Mouse (Mus musculus) bone marrow, adult 2 months (tissue): Measurements from ENCODE around the gene Stx16.

Experiments
- CTCF ChIP-seq: fragments of 200-500 bp; IDR thresholded peaks from 2 replicates; pipeline ENCODE4 v1.5.1; 2011; ENCODE audit warnings: low read length, control low read depth; ENCODE audit not compliant: control insufficient read depth, insufficient read depth
- POLR2A ChIP-seq: fragments of 200-500 bp; IDR thresholded peaks from 2 replicates; pipeline ENCODE4 v1.6.1; 2011; ENCODE audit warnings: low read depth, mild to moderate bottlenecking, control low read depth, low read length, borderline replicate concordance; ENCODE audit not compliant: control insufficient read depth

DNA sequence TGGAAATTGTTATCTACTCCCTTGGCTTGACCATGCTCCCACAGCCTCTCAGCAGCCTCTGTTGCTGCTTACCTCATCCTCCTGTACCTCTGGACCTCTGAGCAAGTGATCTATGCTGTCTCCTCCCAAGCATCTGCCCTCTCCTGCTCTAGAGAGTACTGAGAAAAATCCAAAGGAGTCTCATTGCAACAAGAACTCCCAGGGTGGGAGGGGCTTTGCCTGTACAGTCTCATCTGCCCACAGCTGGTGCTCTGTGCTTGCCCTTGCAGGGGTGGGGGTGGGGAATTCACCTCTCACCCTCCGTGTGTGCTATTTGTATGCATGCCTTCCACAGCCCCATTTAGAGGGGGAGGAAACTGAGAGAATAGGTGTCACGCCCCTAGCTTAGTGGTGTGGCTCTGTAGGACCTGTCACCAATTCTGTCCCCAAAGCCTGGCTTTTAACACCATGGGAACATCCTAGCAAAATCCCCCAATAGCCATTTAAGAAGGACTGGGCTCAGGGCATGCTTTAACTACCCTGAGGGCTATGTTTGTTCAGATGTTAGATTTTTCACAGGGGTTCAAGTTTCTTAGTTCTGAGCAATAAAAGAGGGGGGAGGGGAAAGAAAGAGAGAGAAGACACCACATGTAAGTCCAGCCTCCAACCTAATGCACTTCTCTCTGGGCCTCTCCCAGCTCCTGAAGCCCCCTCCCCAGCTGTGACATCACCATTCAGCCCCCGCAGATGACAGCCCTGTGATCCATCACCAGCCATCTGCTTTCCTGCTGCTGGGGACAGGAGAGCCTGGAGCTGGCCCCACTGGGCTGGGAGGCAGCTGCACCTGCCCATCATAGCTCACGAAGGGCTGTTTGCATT is 26.4 kb upstream of the Stx16 start:
- no peak for TF ChIP-seq CTCF
- TF ChIP-seq POLR2A = no peak
